Mouse (Mus musculus): ENCODE data around the gene Bloc1s5. TPM values are rescaled to one million over a fixed set of nuclear protein-coding genes. Genes with fewer than 3 reads are reported as not detected.

The Bloc1s5 gene
- polyA plus RNA-seq, 1 experiment from 2014 or later: 26.0 TPM

GRCm38 (mm10) chr13:38546754-38547153, 88.2 kb downstream of the Bloc1s5 start:
- H3K4me2 ChIP-seq: no peak overlapping the region
- no peak overlapping the region for H3K27ac ChIP-seq
- H3K27me3 ChIP-seq: no peaks in the 10 kb centered on the region
- no peaks in the 10 kb centered on the region for H3K36me3 ChIP-seq
- WGBS: 94% methylated on average over 4 of the region's 4 CpGs
- H3K9me3 ChIP-seq: no peaks in the 10 kb centered on the region
- H3K4me3 ChIP-seq: no peak overlapping the region
- H3K9ac ChIP-seq: no peak overlapping the region
- ATAC-seq (ENCODE audit: low FRiP score): no peak
- no peaks in the 10 kb centered on the region for H3K4me1 ChIP-seq (replicated peaks)

GRCm38 (mm10) chr13:38545460-38545859, 89.4 kb downstream of the Bloc1s5 start:
- no peak overlapping the region for H3K4me3 ChIP-seq
- no peak overlapping the region for H3K4me2 ChIP-seq
- H3K27me3 ChIP-seq: no peaks in the 10 kb centered on the region
- H3K9me3 ChIP-seq: no peaks in the 10 kb centered on the region
- no peak overlapping the region for H3K27ac ChIP-seq
- ATAC-seq (ENCODE audit: low FRiP score): no peak
- WGBS: 83% methylated on average over 3 of the region's 3 CpGs
- no peak overlapping the region for H3K9ac ChIP-seq
- H3K36me3 ChIP-seq: no peaks in the 10 kb centered on the region
- no peaks in the 10 kb centered on the region for H3K4me1 ChIP-seq (replicated peaks)

- no peak overlapping the region for H3K4me2 ChIP-seq
- H3K27me3 ChIP-seq: no peaks in the 10 kb centered on the region
- H3K4me1 ChIP-seq (replicated peaks): no peaks in the 10 kb centered on the region
- no peak overlapping the region for H3K9ac ChIP-seq
- no peak overlapping the region for H3K4me3 ChIP-seq
- H3K36me3 ChIP-seq: no peaks in the 10 kb centered on the region
- H3K27ac ChIP-seq: no peak overlapping the region
- H3K9me3 ChIP-seq: no peaks in the 10 kb centered on the region
- ATAC-seq (ENCODE audit: low FRiP score): no peak
- WGBS: 89% methylated on average over 8 of the region's 8 CpGs
These were observed 90.0 kb downstream of the Bloc1s5 start for GRCm38 (mm10) chr13:38544769-38545445.

- Histone ChIP-seq H3K4me1 (replicated peaks) (no peaks in the 10 kb centered on the region), H3K4me2 (no peak overlapping the region), H3K4me3 (no peak overlapping the region), H3K27ac (no peak overlapping the region), H3K9ac (no peak overlapping the region), H3K9me3 (no peaks in the 10 kb centered on the region), H3K36me3 (no peaks in the 10 kb centered on the region), H3K27me3 (no peaks in the 10 kb centered on the region)
- no peak for ATAC-seq (ENCODE audit: low FRiP score)
- WGBS: 72% methylated on average over 8 of the region's 8 CpGs
These were observed 91.3 kb downstream of the Bloc1s5 start for GRCm38 (mm10) chr13:38543455-38544125.

Other genes with a start within 250 kb of the Bloc1s5 start
- 81.0 and 85.4 TPM in 2 replicates for gene Txndc5, start 106.3 kb downstream of the Bloc1s5 start, polyA plus RNA-seq (2015; fragmentation: Nextera tagmentation; extraction: Ambion mirVana)
- 91.3 and 91.6 TPM in 2 replicates for gene Eef1e1, start 23.9 kb upstream of the Bloc1s5 start, polyA plus RNA-seq (2015; fragmentation: Nextera tagmentation; extraction: Ambion mirVana)

All from hindbrain, embryonic 13.5 days (tissue).